8 mouse cellular contexts compared by ENCODE assay signal in genomic region chr6:48221806-48222205, GRCm38 (mm10).
DNase-seq lines count a peak whose midpoint lies in the region; ATAC-seq lines count a peak whose summit lies in the region.
"Not testable (repeated sequence)": the region's sequence is repeated elsewhere in the genome, so short reads cannot be mapped to it uniquely, and the experiment has no call there.

No protein-coding gene starts in this region.

- not testable (repeated sequence) for H3K4me2 ChIP-seq in forebrain, embryonic 15.5 days (replicated peaks)

- WGBS in forebrain, embryonic 15.5 days: 21% methylated on average over 1 of the region's 1 CpGs

- H3K27ac ChIP-seq in forebrain, embryonic 15.5 days (replicated peaks): not testable (repeated sequence)

- not testable (repeated sequence) for H3K4me3 ChIP-seq in forebrain, embryonic 15.5 days

- peak; percentile 37 for DNase-seq in brain, embryonic 18.5 days (ENCODE audit: low read depth, low spot score)
- DNase-seq in cerebellum, adult 9-10 months: peak; percentile 73
- peak; percentile 7 for DNase-seq in frontal cortex, postnatal 14 days (ENCODE audit: low spot score in 2 of 2)
- DNase-seq in layer of hippocampus, adult 9-10 months (ENCODE audit: low spot score): peak; percentile 89
- DNase-seq in left cerebral cortex, adult 18-20 months (ENCODE audit: low spot score in 2 of 2): peak; percentile 16 to 39
- DNase-seq in lung, postnatal 10 days: peak; percentile 18
- DNase-seq in right cerebral cortex, postnatal 36 days (ENCODE audit: low spot score in 2 of 2): peak; percentile 6 to 41

- H3K9ac ChIP-seq in forebrain, embryonic 15.5 days (replicated peaks): not testable (repeated sequence)

- not testable (repeated sequence) for H3K36me3 ChIP-seq in forebrain, embryonic 15.5 days

- not testable (repeated sequence) for H3K4me1 ChIP-seq in forebrain, embryonic 15.5 days

- H3K9me3 ChIP-seq in forebrain, embryonic 15.5 days: not testable (repeated sequence)

- peak; percentile 58; the same call in 1 of the 2 replicates for ATAC-seq in forebrain, embryonic 15.5 days (replicated peaks)

- H3K27me3 ChIP-seq in forebrain, embryonic 15.5 days: not testable (repeated sequence)

Comparison
In these comparisons a context has a peak if more than half of its experiments do, and no peak if none do; other contexts are left out.
1. DNase-seq: peak in every context shown above with its lines; median percentile 89 in layer of hippocampus, adult 9-10 months; 73 in cerebellum, adult 9-10 months; 37 in brain, embryonic 18.5 days; 28 in left cerebral cortex, adult 18-20 months; 24 in right cerebral cortex, postnatal 36 days; 18 in lung, postnatal 10 days; 7 in frontal cortex, postnatal 14 days.